Mouse (Mus musculus) limb, embryonic 13.5 days (tissue): ENCODE measurements around the gene Slirp. TPM values are rescaled to one million over a fixed set of nuclear protein-coding genes. Genes with fewer than 3 reads are reported as not detected.

Experiments used
- ATAC-seq: fragments of 200-750 bp; cut with Nextera tagmentation; 2 replicates; pipeline ENCODE4 v1.8.0; 2017; ENCODE audit warnings: low read depth, moderate number of reproducible peaks, moderate TSS enrichment; ENCODE audit not compliant: low FRiP score
- H3K27ac ChIP-seq: fragments of 300-500 bp; sonication (generic); 2 replicates; pipeline ENCODE4 v1.5.1; 2015; ENCODE audit warnings: inconsistent platforms, mild to moderate bottlenecking, moderate library complexity
- H3K27me3 ChIP-seq: fragments of 300-500 bp; sonication (generic); 2 replicates; pipeline ENCODE4 v1.6.1; 2015; ENCODE audit warnings: mild to moderate bottlenecking, inconsistent platforms
- H3K36me3 ChIP-seq: fragments of 300-500 bp; sonication (generic); 2 replicates; pipeline ENCODE4 v1.6.1; 2015; ENCODE audit warnings: inconsistent platforms, mild to moderate bottlenecking, moderate library complexity
- H3K4me1 ChIP-seq: fragments of 300-500 bp; sonication (generic); 2 replicates; pipeline ENCODE4 v1.6.1; 2015; ENCODE audit warnings: inconsistent platforms
- H3K4me2 ChIP-seq: fragments of 300-500 bp; sonication (generic); replicated peaks from 2 replicates; pipeline ENCODE4 v1.6.1; 2015; ENCODE audit warnings: inconsistent platforms, mild to moderate bottlenecking, moderate library complexity
- H3K4me3 ChIP-seq: fragments of 300-500 bp; sonication (generic); 2 replicates; pipeline ENCODE4 v1.5.1; 2015; ENCODE audit warnings: moderate library complexity, mild to moderate bottlenecking, inconsistent platforms
- H3K9ac ChIP-seq: fragments of 300-500 bp; sonication (generic); 2 replicates; pipeline ENCODE4 v1.6.1; 2015; ENCODE audit warnings: mild to moderate bottlenecking, inconsistent platforms
- H3K9me3 ChIP-seq: fragments of 300-500 bp; sonication (generic); 2 replicates; pipeline ENCODE4 v1.6.1; 2016; ENCODE audit warnings: inconsistent platforms
- WGBS: fragments of 180-500 bp; shearing (Covaris S2); methylation state at CpG from one replicate; pipeline ENCODE4 v1.1.7; 2015; 5-methylcytosine and 5-hydroxymethylcytosine counted together
- polyA plus RNA-seq: library from polyadenylated mRNA; unstranded; fragments of >200 nt; fragmentation: Nextera tagmentation; extraction: Ambion mirVana; gene quantifications from 2 replicates; pipeline ENCODE4 v1.2.1, GENCODE M21; 2015

Slirp gene
- polyA plus RNA-seq: 339 and 358 TPM in 2 replicates

DNA sequence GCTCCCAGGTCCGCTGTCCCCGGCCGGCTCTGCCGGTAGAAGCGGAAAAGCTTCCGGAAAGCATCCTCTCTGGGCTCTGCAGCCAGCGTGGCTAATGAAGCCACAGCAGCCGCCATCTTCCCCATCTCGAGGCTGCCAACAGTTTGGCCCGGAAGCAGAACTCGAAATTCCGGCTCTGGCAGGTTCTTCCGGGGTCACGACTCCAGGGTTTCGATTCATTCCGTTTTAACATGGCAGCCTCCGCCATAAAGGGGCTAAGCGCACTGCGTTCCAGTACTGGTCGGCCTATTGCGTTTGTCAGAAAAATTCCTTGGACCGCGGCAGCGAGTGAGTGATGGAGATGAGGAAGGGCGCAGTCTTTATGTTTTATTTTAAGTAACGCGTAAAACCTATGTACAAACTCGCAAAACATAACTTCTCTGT is at the start of gene Slirp, which contains the start of gene Alkbh1:
Slirp (plus strand) TSS at position 197 of the 423 bp plus-strand sequence.
Alkbh1 (minus strand) TSS at position 318 of the 423 bp plus-strand sequence.
- H3K9me3 ChIP-seq: no peaks in the 10 kb centered on the region
- H3K9ac ChIP-seq: peak within 1 kb of the TSS; percentile 95
- H3K4me3 ChIP-seq: peak within 1 kb of the TSS; percentile 80
- under 1% methylated on average over 28 of the region's 28 CpGs for WGBS
- peaks cover 44% of the 10 kb centered on the region for H3K36me3 ChIP-seq
- peak within 1 kb of the TSS; percentile 88 for H3K27ac ChIP-seq
- no peaks in the 10 kb centered on the region for H3K27me3 ChIP-seq
- peak; percentile 94 for ATAC-seq
- H3K4me1 ChIP-seq: peaks cover 19% of the 10 kb centered on the region
- H3K4me2 ChIP-seq: peak within 1 kb of the TSS; percentile 72

DNA sequence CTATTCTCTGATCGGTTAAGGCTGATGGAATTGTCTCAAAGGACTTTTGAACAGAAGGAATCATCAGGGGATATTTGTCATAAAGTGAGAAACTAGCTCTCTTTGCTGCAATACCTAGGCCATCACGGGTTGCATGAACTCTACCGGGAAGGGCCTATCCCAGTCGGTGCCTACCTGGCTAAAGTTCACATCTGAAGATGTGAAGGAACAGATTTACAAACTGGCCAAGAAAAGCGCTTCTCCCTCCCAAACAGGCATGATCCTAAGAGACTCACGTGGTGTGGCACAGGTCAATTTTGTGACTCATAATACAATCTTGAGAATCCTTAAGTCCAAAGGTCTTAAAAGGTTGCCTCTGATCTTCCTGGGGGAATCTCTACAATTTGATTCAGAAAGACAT is 49.4 kb upstream of the Slirp start:
- Histone ChIP-seq H3K4me3 (no peak overlapping the region), H3K9me3 (no peaks in the 10 kb centered on the region), H3K27me3 (no peaks in the 10 kb centered on the region), H3K36me3 (no peaks in the 10 kb centered on the region), H3K9ac (no peak overlapping the region), H3K4me1 (no peaks in the 10 kb centered on the region), H3K27ac (no peak overlapping the region), H3K4me2 (no peak overlapping the region)
- WGBS: 87% methylated on average over 6 of the region's 6 CpGs
- ATAC-seq: no peak

DNA sequence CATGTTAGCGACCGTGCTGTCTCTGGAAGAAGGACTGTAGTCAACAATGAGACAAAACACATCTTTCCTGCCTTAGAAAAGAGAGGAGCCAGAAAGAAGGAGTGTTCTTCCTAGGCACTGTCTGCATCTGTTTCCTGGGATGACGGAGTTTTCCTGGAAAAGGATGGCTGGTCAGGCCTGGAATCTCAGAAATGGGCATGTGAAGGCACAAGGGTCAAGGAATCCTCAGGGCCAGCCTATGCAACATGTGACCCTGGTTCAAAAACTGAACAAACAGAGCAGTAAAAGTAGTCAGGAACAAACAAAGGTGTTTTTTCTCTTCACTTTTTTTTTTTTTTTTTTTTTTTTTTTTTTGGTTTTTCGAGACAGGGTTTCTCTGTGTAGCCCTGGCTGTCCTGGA is 46.6 kb upstream of the Slirp start:
- Histone ChIP-seq H3K36me3 (no peaks in the 10 kb centered on the region), H3K27ac (no peak overlapping the region), H3K4me1 (no peaks in the 10 kb centered on the region), H3K9ac (no peak overlapping the region), H3K4me3 (no peak overlapping the region), H3K4me2 (no peak overlapping the region), H3K27me3 (no peaks in the 10 kb centered on the region), H3K9me3 (no peaks in the 10 kb centered on the region)
- no peak for ATAC-seq
- WGBS: 76% methylated on average over 4 of the region's 4 CpGs

DNA sequence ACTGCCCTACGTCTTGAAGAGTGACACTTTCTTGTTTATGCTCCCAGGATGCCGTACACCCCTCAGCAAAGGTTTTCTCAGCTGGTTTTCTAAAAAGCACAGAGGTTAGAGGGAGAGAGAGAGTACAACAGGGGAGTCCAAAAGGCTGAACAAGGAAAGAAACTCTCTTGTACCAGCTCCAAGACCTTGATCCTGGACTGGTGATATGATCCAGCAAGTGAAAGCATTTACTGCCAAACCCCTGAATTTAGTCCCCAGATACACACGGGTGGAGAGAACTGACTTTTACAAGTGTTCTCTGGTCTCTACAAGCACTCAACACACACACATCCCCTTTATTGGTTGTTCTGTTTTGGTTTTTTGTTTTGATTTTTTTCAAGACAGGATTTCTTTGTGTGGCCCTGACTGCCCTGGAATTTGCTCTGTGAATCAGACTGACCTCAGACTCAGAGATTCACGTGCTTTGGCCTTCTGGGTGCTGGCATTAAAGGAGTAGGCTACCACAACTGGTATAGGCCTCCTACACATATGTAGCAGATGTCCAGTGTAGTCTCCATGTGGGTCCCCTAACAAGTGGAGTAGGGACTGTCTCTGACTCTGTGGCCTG is 45.8 kb upstream of the Slirp start:
- H3K9me3 ChIP-seq: no peaks in the 10 kb centered on the region
- no peaks in the 10 kb centered on the region for H3K36me3 ChIP-seq
- H3K4me3 ChIP-seq: no peak overlapping the region
- H3K4me1 ChIP-seq: no peaks in the 10 kb centered on the region
- H3K27me3 ChIP-seq: no peaks in the 10 kb centered on the region
- H3K4me2 ChIP-seq: no peak overlapping the region
- H3K9ac ChIP-seq: no peak overlapping the region
- 59% methylated on average over 4 of the region's 4 CpGs for WGBS
- ATAC-seq: no peak
- no peak overlapping the region for H3K27ac ChIP-seq

DNA sequence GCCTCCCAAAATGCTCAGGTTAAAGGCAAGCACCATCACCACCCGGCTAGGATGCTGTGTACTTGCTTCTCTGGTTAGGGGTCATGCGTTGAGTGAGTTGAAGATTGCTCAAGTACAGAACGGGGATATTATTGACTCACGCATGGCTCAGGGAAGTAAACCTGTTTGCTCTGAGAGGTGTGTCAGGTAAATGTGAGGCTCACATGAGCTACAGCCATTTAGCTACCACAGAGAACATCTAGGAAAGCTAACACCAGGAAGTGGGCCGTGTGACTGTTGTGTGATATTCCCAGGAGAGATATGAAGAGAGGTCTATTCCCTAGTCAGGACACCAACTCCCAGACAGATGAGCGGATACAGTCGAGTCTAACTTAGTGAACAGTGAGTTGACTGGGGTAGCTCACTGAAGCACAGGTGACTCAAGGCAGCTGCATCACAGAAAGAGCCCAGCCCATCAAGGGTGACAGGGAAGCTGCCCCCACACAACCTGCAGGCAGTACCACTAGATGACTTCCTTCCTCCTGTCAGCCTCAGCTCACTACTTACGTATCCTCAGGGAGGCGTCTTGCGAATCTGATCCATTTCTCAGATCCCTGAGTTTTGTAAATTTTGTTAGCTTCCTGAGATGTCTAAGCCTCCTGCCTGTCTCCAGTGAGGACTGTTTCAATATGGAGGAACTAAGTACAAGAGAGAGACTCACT is 44.4 kb upstream of the Slirp start:
- ATAC-seq: no peak
- Histone ChIP-seq H3K9ac (no peak overlapping the region), H3K36me3 (no peaks in the 10 kb centered on the region), H3K4me2 (no peak overlapping the region), H3K27ac (no peak overlapping the region), H3K4me1 (no peaks in the 10 kb centered on the region), H3K27me3 (no peaks in the 10 kb centered on the region), H3K4me3 (no peak overlapping the region), H3K9me3 (no peaks in the 10 kb centered on the region)
- 87% methylated on average over 10 of the region's 10 CpGs for WGBS

DNA sequence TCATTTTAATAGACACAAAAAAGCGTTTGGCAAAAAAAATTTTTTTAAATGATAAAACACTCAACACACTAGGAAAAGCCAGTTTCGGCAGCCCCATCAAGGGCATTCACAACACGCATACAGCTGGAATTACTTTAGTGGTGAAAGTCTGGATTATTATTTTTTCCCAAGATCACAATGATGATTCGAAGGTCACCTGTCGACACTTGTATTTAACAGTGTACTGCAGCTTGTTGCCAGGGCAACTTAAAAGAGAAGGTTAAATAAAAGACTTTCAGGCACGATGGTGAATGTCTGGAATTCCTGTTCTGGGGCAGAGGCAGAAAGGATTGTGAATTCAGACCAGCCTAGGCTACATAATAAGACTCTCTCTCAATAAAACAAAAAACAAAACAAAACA is 41.8 kb upstream of the Slirp start:
- Histone ChIP-seq H3K4me2 (no peak overlapping the region), H3K36me3 (no peaks in the 10 kb centered on the region), H3K27me3 (no peaks in the 10 kb centered on the region), H3K4me3 (no peak overlapping the region), H3K9me3 (no peaks in the 10 kb centered on the region), H3K9ac (no peak overlapping the region), H3K27ac (no peak overlapping the region), H3K4me1 (no peaks in the 10 kb centered on the region)
- WGBS: 45% methylated on average over 6 of the region's 6 CpGs
- ATAC-seq: no peak

DNA sequence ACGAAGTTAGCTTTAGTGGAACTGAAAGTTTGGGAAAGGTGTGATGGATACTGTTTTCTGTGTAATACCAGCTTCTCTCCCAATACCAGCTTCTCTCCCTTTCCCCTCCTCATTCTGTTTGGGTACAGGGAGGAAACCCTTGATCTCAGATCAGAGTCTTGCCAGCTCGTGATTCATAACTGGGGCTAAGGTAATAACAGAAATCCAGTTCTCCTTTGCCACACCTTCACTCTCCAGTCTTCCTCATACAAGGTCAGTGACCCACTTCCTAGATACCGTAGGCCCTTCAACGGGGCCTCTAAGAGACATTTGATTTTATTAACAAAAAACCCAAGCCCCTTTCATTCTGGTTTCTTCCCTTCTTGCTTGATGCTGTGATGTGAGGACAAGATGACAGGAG is 38.5 kb upstream of the Slirp start:
- WGBS: 81% methylated on average over 4 of the region's 4 CpGs
- H3K9me3 ChIP-seq: no peaks in the 10 kb centered on the region
- no peak for ATAC-seq

DNA sequence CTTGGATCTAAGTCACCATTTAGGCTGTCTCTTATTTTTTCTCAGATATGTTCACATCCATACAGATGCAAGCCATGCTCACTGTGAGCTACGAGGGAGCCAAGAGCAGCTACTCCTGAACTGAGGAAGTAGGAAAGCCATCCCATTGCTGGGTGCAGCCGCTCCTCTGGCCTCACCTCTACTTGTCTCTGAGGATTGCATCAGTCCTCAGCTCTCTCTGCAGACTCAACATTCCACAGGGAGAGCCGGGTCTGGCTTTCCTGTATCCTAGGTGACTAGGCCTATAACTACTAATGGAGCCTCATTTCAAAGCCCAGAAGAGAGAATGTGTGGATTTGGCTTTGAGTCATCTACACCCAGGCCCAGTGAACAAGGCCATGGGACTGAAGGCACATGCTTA is 38.0 kb upstream of the Slirp start:
- no peaks in the 10 kb centered on the region for H3K36me3 ChIP-seq
- no peak overlapping the region for H3K4me2 ChIP-seq
- no peaks in the 10 kb centered on the region for H3K9me3 ChIP-seq
- H3K27ac ChIP-seq: no peak overlapping the region
- no peak for ATAC-seq
- 74% methylated on average over 3 of the region's 3 CpGs for WGBS
- no peak overlapping the region for H3K9ac ChIP-seq
- no peak overlapping the region for H3K4me3 ChIP-seq
- H3K27me3 ChIP-seq: no peaks in the 10 kb centered on the region
- peaks cover 6% of the 10 kb centered on the region; the same call in 1 of the 2 replicates for H3K4me1 ChIP-seq

More for the DNA sequence above, 38.5 kb upstream of the Slirp start:
- H3K27ac ChIP-seq: no peak overlapping the region
- H3K4me3 ChIP-seq: no peak overlapping the region
- no peaks in the 10 kb centered on the region for H3K36me3 ChIP-seq
- H3K27me3 ChIP-seq: no peaks in the 10 kb centered on the region
- no peak overlapping the region for H3K9ac ChIP-seq
- H3K4me1 ChIP-seq: peaks cover 6% of the 10 kb centered on the region; the same call in 1 of the 2 replicates
- H3K4me2 ChIP-seq: no peak overlapping the region

DNA sequence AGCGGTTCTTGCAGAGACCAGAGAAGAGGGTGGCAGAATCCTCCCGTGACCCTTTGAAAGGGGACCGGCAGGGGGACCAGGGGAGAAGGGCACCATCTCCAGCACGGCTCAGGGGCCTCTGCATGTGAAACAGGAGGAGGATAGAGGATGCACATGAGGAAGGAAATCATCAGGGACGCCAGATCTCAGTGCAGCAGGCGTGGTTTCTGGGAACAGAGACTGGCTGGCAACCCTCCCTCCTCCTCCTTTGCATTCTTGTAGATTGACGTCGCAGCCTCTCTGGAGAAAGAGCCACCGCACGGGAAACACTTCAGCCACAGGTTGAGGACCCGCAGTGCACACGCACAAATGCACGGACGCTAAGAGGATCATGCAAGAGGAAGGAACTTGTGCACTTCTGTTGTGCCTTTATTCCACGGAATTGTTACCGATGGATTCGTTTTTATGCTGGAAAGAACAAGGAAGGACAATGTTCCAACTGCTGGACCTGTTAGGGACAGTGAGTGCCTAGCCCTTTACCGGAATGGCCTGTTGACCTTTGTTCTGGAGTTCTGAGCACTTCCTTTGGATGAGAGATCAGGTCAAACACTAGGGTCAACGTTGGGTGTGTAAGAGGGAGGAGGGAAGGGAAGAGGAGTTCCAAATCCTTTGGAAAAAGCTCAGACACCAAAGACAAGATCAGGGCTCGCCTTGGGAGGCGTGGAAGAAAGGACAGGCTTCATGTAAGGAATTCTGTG is 35.7 kb upstream of the Slirp start:
- no peaks in the 10 kb centered on the region for H3K36me3 ChIP-seq
- peak overlapping the region; percentile 35 for H3K4me2 ChIP-seq
- H3K4me3 ChIP-seq: no peak overlapping the region
- H3K9ac ChIP-seq: peak overlapping the region; percentile 31
- peaks cover 11% of the 10 kb centered on the region; the same call in 1 of the 2 replicates for H3K4me1 ChIP-seq
- no peaks in the 10 kb centered on the region for H3K9me3 ChIP-seq
- H3K27me3 ChIP-seq: no peaks in the 10 kb centered on the region
- no peak overlapping the region for H3K27ac ChIP-seq
- WGBS: 41% methylated on average over 21 of the region's 21 CpGs
- 0 out of 2 replicates have a peak, but pooled peaks have one; percentile 28 for ATAC-seq

DNA sequence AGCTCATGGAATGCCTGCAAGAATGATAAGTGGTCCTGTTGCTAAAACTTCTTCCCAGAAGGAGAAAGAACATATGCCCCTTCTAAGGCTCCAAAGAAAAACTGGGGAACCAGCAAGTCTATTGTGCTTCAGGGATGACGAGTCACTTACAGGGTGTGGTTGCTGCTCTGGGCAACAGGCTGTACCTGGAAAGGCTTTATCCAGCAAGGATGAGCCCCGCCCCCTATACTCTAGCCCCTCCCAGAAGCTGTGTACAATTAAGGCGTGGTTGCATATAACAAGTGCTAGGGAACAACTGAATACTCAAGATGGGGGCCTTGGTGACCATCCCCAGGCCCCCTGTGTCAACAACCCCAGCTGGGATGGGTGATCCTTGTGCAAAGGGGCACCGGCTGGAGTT is 34.6 kb upstream of the Slirp start:
- Histone ChIP-seq H3K4me2 (no peak overlapping the region), H3K27ac (no peak overlapping the region), H3K9me3 (no peaks in the 10 kb centered on the region), H3K9ac (no peak overlapping the region), H3K27me3 (no peaks in the 10 kb centered on the region), H3K4me3 (no peak overlapping the region), H3K4me1 (peaks cover 11% of the 10 kb centered on the region; the same call in 1 of the 2 replicates), H3K36me3 (no peaks in the 10 kb centered on the region)
- WGBS: 80% methylated on average over 4 of the region's 4 CpGs
- ATAC-seq: no peak

DNA sequence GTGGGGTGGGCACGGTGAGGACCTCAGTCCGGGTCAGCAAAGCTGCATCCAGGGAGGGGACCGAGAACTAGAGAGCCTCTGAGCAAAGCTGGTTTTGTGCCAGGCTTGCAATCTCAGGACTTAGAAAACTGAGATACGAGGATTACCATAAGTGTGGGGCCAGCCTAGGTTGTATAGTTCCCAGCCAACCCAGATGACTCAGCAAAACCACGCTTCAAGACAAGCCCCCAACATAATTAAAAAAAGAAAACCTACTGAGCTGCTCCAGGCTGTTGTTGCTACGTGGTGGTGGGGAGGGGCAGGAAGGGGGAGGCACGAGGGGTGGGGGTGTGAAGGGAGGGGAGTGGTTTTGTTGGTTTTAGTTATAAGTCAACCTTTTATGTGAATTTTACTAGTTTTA is 32.7 kb upstream of the Slirp start:
- Histone ChIP-seq H3K9me3 (no peaks in the 10 kb centered on the region), H3K9ac (no peak overlapping the region), H3K27ac (no peak overlapping the region), H3K4me1 (peaks cover 11% of the 10 kb centered on the region; the same call in 1 of the 2 replicates), H3K36me3 (no peaks in the 10 kb centered on the region), H3K4me3 (no peak overlapping the region), H3K4me2 (no peak overlapping the region), H3K27me3 (no peaks in the 10 kb centered on the region)
- ATAC-seq: no peak
- WGBS: 45% methylated on average over 7 of the region's 7 CpGs

DNA sequence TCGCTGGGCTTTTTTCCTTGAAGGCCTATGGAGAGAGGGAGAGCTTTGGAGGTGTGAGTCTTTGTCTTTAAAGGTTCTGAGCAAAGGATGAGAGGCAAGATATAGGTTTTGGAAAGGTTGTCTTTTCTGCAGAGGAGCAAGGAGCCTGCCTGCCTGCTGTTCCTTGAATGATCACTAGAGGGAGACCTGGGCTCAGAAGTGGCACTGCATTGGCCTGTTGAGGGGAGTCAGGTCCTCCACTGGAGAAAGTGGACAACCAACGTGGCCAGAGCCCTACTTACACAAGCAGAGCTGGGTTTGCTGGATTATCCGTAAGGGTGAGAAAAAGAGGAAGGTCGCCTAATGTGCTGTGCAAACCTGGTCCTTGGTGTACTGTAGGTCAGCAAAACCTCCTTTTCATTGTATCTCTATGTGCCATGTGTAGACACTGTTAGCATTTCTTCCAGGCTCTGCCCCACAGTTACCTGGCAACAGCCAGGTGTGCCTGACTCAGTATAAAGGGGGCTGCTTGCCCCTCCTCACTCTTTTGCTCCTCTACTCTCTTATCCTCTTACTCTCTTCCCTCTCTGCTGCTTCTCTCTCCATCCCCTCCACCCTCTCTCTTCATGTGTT is 30.4 kb upstream of the Slirp start:
- Histone ChIP-seq H3K4me3 (no peak overlapping the region), H3K27ac (no peak overlapping the region), H3K9me3 (no peaks in the 10 kb centered on the region), H3K4me1 (0 out of 2 replicates have a peak, but pooled peaks cover 5% of the 10 kb centered on the region), H3K9ac (no peak overlapping the region), H3K4me2 (no peak overlapping the region), H3K27me3 (no peaks in the 10 kb centered on the region), H3K36me3 (no peaks in the 10 kb centered on the region)
- WGBS: 18% methylated on average over 4 of the region's 4 CpGs
- no peak for ATAC-seq
